Mouse (Mus musculus): Measurements from ENCODE around the gene Yif1a. TPM values are rescaled to one million over a fixed set of nuclear protein-coding genes. Genes with fewer than 3 reads are reported as not detected.

Yif1a gene
- 68.9 TPM for polyA plus RNA-seq (2017; shearing (Covaris generic))

DNA sequence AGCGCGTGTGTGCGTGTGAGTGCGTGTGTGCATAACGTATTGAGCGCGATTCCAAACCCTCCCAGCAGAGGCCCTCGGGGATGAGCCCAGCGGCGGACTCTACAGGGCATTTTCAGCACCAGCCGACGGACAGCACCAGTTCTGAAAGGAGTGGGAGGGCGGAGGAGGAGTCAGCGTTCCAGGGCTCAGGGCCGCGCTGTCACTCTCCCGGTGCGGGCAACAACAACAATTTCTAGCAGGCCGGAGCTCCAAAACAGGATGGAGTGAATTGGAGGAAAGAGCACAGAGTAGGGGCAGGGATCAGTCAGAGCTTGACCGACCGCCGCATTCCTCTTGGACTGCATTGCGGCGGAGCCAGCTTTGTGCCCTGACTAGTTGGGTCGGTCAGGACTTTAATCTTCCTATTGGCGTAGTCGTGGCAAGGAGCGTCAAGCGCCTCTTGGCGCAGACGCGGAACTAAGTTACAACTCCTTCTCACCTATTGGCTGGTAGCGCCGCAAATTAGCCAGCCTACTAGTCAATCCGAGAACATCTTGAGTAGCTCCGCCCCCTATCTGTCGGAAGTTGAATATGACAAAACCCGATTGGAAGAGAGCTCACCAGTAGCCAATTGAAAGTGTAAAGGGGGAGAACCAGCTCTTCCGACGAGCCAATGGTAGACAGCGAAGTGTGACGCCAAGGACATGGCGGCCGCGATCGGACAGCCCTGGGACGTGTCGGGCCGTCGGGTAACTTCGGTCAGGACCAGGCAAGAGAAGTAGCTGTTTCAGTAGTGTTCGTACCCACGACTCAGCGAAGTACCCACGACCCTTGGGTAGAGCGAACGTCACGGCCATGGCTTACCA lies at the start of gene Yif1a:
Gene Yif1a, plus strand, starts transcription at position 655 of the 845 bp plus-strand sequence.

GRCm38 (mm10) chr19:5038709-5039156 lies 49.6 kb upstream of the Yif1a start, which contains the start of the genes B4gat1 and AC124502.3:
Gene B4gat1 (plus strand): TSS chr19:5038826.
Gene AC124502.3 (plus strand): TSS chr19:5038891.

DNA sequence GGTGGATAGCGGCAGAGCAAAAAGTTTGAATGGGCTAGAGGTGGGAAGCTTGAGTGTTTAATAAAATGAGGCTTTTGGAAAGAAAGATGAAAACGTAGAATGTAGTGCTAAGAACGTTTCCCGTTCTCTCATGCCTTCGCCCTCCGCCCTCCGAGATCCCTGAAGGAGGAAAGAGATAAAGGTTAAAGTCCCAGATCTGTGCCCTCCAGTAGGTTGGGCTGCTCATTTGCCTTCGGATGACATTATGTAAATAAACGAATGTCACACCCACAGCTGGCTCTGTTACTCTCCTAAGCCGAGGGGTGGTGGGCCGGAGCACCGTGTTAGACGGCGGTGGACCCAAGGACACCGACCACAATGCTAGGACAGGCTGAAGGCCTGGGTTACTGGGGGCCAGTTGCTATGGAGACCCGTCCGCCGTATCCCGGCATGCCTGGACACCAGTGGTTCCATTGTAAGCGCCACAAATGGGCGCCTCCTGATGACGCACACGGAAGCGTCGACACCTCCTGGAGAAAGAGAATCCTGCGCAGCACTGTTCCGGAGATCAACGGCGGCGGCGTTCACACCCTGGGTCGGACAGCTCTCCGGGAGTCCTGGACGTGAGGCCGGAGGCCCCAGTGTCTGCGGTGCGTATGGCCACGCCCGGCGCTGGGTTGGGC lies 47.3 kb upstream of the Yif1a start, which contains the start of gene Brms1:
Gene Brms1, plus strand, starts transcription at position 493 of the 662 bp plus-strand sequence.

GRCm38 (mm10) chr19:5050047-5050905 lies 38.1 kb upstream of the Yif1a start, which contains the start of gene Rin1:
Gene Rin1 (plus strand): TSS chr19:5050481.

DNA sequence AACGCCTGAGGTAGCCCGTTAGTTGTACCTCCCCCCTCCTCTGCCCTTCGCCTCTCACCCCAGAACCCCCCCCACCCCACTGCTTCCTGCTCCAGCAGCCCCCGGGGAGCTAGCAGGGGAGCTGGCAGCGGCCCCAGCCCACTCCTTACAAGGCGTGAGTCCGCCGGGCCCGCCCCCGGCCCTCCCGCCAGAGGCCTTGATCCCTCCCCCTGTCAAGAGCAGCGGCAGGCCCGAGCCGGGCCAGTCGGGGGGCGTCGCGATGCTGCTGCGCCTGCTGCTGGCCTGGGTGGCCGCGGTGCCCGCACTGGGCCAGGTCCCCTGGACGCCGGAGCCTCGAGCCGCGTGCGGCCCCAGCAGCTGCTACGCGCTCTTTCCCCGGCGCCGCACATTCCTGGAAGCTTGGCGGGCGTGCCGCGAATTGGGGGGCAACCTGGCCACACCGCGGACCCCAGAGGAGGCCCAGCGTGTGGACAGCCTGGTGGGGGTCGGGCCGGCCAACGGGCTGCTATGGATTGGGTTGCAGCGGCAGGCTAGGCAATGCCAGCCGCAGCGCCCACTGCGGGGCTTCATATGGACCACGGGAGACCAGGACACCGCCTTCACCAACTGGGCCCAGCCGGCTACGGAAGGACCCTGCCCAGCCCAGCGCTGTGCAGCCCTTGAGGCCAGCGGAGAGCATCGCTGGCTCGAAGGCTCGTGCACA lies 20.3 kb upstream of the Yif1a start, which contains the start of gene Cd248:
Gene Cd248, plus strand, starts transcription at position 212 of the 703 bp plus-strand sequence.

DNA sequence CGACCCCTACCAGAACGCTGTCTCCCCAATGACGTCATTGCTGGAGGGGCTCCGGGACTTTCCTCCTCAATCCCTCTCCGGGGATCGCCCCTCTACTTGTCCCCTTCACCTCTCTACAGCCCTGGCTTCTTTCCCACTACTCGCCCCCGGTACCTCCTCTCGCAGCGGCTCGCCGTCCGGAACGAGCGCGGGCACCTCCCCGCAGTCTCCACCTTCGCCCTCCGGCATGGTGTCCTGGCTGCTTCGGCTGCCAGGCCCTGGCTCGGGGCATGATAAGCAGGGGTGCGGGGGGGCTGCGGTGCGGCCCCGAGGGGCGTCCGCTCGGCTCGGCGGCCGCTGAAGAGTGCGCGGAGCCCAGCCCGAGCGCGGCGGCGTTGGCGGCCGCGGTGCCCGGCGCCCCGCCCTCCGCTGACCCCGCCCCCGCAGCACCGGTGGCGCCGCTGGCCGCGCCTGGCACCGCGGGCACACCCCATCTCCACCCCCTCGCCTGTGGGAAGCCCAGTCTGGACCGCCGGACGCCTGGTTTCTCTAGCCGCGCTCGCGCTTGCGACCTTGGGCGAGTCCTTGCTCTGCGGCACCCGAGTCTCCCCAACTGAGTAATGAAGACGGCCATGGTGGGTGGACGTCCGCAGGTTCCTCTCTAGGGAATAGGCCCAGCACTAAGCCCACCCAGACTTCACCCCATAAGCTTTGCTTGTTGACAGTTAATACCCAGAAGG lies 3.0 kb upstream of the Yif1a start, which contains the start of gene Tmem151a:
Gene Tmem151a, minus strand, starts transcription at position 387 of the 719 bp plus-strand sequence.

DNA sequence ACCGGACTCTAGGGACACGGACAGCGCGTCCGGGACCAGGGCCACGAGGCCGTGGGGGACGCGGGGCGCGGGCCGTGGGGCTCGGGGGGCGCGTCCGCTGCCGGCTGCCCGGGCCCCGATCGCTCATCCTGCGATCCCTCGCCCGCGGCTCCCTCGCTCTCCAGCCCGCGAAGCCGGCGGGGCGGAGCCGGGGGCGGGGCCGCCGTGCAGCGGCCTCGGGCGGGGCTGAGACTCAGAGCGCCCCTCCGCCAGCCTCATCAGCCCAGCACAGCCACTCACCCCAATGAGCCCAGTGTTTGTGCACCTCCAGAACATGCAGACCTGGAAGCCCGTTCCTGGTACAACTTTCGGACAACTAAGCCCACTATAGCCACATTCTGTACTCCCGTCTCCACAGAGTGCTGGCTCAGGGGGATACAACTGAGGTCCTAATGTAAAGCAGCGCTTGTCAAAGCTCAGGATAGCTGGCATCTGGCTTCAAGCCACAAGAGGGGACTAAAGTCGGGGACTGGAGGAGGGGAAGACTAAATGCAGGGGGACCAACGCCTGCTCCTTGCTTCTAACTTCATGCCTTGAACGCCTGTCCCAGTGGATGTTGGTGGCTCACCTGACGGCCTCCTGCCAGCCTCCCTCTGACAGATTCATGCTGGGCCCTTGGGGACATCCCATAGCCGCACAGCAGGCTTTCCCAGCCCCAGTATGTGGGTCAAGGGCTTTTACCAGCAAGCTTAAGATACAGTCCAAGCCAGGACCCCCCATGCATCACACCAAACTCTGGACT lies 10.2 kb downstream of the Yif1a start, which contains the start of gene Cnih2:
Gene Cnih2, minus strand, starts transcription at position 159 of the 781 bp plus-strand sequence.

DNA sequence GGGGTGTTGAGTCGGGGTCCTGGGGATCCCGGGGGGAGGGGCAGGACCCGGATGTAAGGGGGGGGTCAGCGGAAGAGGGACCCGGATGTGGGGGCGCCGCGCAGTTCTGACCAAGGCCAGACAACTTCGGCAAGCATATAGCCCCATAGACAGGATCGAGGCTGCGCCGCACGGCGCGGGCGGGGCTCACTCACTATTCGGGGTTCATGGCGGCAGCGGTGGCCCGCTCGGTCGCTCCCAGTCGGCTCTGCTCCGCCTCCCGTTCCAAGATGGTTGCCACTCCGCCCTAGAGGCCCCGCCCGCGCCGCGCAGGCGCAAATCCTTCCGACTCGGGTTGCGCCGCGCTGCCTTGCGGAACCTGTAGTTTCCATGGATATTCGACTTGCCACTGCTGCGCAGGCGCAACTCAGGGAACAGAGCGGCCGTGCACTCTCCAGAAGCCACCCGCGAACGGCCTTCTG lies 18.4 kb downstream of the Yif1a start, which contains the start of gene Rab1b:
Gene Rab1b, minus strand, starts transcription at position 342 of the 461 bp plus-strand sequence.

GRCm38 (mm10) chr19:5118384-5118698 lies 30.0 kb downstream of the Yif1a start, which contains the start of gene Klc2:
Gene Klc2 (minus strand): TSS chr19:5118560.

Other genes starting within 250 kb of the Yif1a start
- 157 TPM for gene Ccs, start 249.2 kb upstream of the Yif1a start, polyA plus RNA-seq (2017; shearing (Covaris generic))
- gene Ccdc87, start 249.2 kb upstream of the Yif1a start, polyA plus RNA-seq (2017; shearing (Covaris generic)), result not detected
- gene Ctsf, start 233.4 kb upstream of the Yif1a start, polyA plus RNA-seq (2017; shearing (Covaris generic)), result 15.1 TPM
- 0.21 TPM for gene Actn3, start 210.6 kb upstream of the Yif1a start, polyA plus RNA-seq (2017; shearing (Covaris generic))
- 10.3 TPM for gene Zdhhc24, start 209.9 kb upstream of the Yif1a start, polyA plus RNA-seq (2017; shearing (Covaris generic))
- gene Bbs1, start 181.9 kb upstream of the Yif1a start, polyA plus RNA-seq (2017; shearing (Covaris generic)), result 1.4 TPM
- 131 TPM for gene Dpp3, start 160.3 kb upstream of the Yif1a start, polyA plus RNA-seq (2017; shearing (Covaris generic))
- gene Peli3, start 145.4 kb upstream of the Yif1a start, polyA plus RNA-seq (2017; shearing (Covaris generic)), result 1.4 TPM
- 69.8 TPM for gene Mrpl11, start 126.4 kb upstream of the Yif1a start, polyA plus RNA-seq (2017; shearing (Covaris generic))
- gene Npas4, start 98.2 kb upstream of the Yif1a start, polyA plus RNA-seq (2017; shearing (Covaris generic)), result 1.7 TPM
- gene Slc29a2, start 64.7 kb upstream of the Yif1a start, polyA plus RNA-seq (2017; shearing (Covaris generic)), result 2.2 TPM
- gene B4gat1, start 49.7 kb upstream of the Yif1a start, polyA plus RNA-seq (2017; shearing (Covaris generic)), result 26.1 TPM
- gene AC124502.3, start 49.6 kb upstream of the Yif1a start, polyA plus RNA-seq (2017; shearing (Covaris generic)), result 1.5 TPM
- gene Brms1, start 47.2 kb upstream of the Yif1a start, polyA plus RNA-seq (2017; shearing (Covaris generic)), result 107 TPM
- 0.17 TPM for gene Rin1, start 38.1 kb upstream of the Yif1a start, polyA plus RNA-seq (2017; shearing (Covaris generic))
- not detected for gene Cd248, start 20.5 kb upstream of the Yif1a start, polyA plus RNA-seq (2017; shearing (Covaris generic))
- not detected for gene Tmem151a, start 3.0 kb upstream of the Yif1a start, polyA plus RNA-seq (2017; shearing (Covaris generic))
- gene Cnih2, start 10.0 kb downstream of the Yif1a start, polyA plus RNA-seq (2017; shearing (Covaris generic)), result 1.4 TPM
- gene Rab1b, start 18.5 kb downstream of the Yif1a start, polyA plus RNA-seq (2017; shearing (Covaris generic)), result 256 TPM
- 3.6 TPM for gene Klc2, start 30.0 kb downstream of the Yif1a start, polyA plus RNA-seq (2017; shearing (Covaris generic))
- 26.5 TPM for gene Pacs1, start 184.6 kb downstream of the Yif1a start, polyA plus RNA-seq (2017; shearing (Covaris generic))
- gene Sf3b2, start 206.9 kb downstream of the Yif1a start, polyA plus RNA-seq (2017; shearing (Covaris generic)), result 444 TPM
- not detected for gene Gal3st3, start 209.8 kb downstream of the Yif1a start, polyA plus RNA-seq (2017; shearing (Covaris generic))
- not detected for gene Catsper1, start 247.2 kb downstream of the Yif1a start, polyA plus RNA-seq (2017; shearing (Covaris generic))

Measured in inflammation-experienced regulatory T-cells, adult 16 weeks (primary cell).